Mouse (Mus musculus) heart, adult 2 months (tissue): ENCODE measurements at regions not wholly inside any gene's neighbourhood (a gene's known extent, or its start where the extent isn't known, plus 50 kb on each side); places are given as distances from the start of the nearest gene placed in this dataset.

Experiments
- DNase-seq, 2 experiments: peaks; one replicate each; pipeline ENCODE4 v3.0.0; 2021
- H3K27ac ChIP-seq: fragments of 200-600 bp; 2 replicates; pipeline ENCODE4 v1.8.1; 2022
- H3K27me3 ChIP-seq: fragments of 200-500 bp; 2 replicates; pipeline ENCODE4 v1.6.1; 2012; ENCODE audit warnings: mild to moderate bottlenecking, low read length, inconsistent platforms, mixed read lengths; ENCODE audit not compliant: control insufficient read depth, insufficient read depth
- H3K36me3 ChIP-seq: fragments of 200-500 bp; 2 replicates; pipeline ENCODE4 v1.6.1; 2012; ENCODE audit warnings: low read length, inconsistent platforms; ENCODE audit not compliant: control insufficient read depth, insufficient read depth
- H3K4me1 ChIP-seq: fragments of 200-500 bp; 2 replicates; pipeline ENCODE4 v1.6.1; 2011; ENCODE audit warnings: low read length; ENCODE audit not compliant: control insufficient read depth, insufficient read depth
- H3K4me3 ChIP-seq: fragments of 200-600 bp; 2 replicates; pipeline ENCODE4 v1.8.1; 2022
- H3K79me2 ChIP-seq: fragments of 200-500 bp; replicated peaks from 2 replicates; pipeline ENCODE4 v1.6.1; 2012; ENCODE audit warnings: mild to moderate bottlenecking, inconsistent platforms, low read length, moderate library complexity, mixed read lengths; ENCODE audit not compliant: control insufficient read depth, insufficient read depth
- H3K9ac ChIP-seq: fragments of 200-500 bp; 2 replicates; pipeline ENCODE4 v1.6.1; 2012; ENCODE audit warnings: low read depth, mild to moderate bottlenecking, control low read depth, inconsistent platforms, low read length, mixed read lengths
- CTCF ChIP-seq: fragments of 200-600 bp; IDR thresholded peaks from 2 replicates; pipeline ENCODE4 v1.8.1; 2022; ENCODE audit warnings: antibody characterized with exemption, mild to moderate bottlenecking, moderate library complexity
- EP300 ChIP-seq: fragments of 200-500 bp; IDR thresholded peaks from 2 replicates; pipeline ENCODE4 v1.6.1; 2011; ENCODE audit warnings: low read depth, low read length, control low read depth; ENCODE audit not compliant: insufficient read depth
- POLR2A ChIP-seq: fragments of 200-500 bp; IDR thresholded peaks from 2 replicates; pipeline ENCODE4 v1.6.1; 2011; ENCODE audit warnings: mild to moderate bottlenecking, low read depth, low read length, control low read depth; ENCODE audit not compliant: insufficient read depth
- WGBS: fragments of 180-500 bp; shearing (Covaris S2); methylation state at CpG from one replicate; pipeline ENCODE4 v1.1.7; 2018; 5-methylcytosine and 5-hydroxymethylcytosine counted together
- intact Hi-C: fragments of 180-260 bp; cut with DNase I; formaldehyde crosslinking; loops from one replicate; pipeline ENCODE4 v1.15.1; 2025

GRCm38 (mm10) chr8:34699015-34699414, 587.5 kb upstream of the Gm10131 start:
- 26% methylated on average over 4 of the region's 4 CpGs for WGBS
- Histone ChIP-seq H3K79me2 (no peaks in the 10 kb centered on the region), H3K27me3 (no peaks in the 10 kb centered on the region), H3K4me3 (no peak overlapping the region), H3K9ac (no peak overlapping the region), H3K36me3 (no peaks in the 10 kb centered on the region), H3K4me1 (no peaks in the 10 kb centered on the region), H3K27ac (no peak overlapping the region)
- intact Hi-C loops, result no loop called here
- no peak for TF ChIP-seq EP300
- no peak for TF ChIP-seq CTCF
- no peak for TF ChIP-seq POLR2A
- no peak for DNase-seq

- Histone ChIP-seq H3K36me3 (no peaks in the 10 kb centered on the region), H3K4me3 (no peak overlapping the region), H3K9ac (no peak overlapping the region), H3K4me1 (no peaks in the 10 kb centered on the region), H3K79me2 (no peaks in the 10 kb centered on the region), H3K27ac (no peak overlapping the region), H3K27me3 (no peaks in the 10 kb centered on the region)
- 91% methylated on average over 12 of the region's 12 CpGs for WGBS
- intact Hi-C loops, result no loop called here
- TF ChIP-seq POLR2A (no peak), EP300 (no peak), CTCF (no peak)
- no peak for DNase-seq
Measured at GRCm38 (mm10) chr8:34696365-34696764, 584.8 kb upstream of the Gm10131 start.

- peaks cover 2% of the 10 kb centered on the region for H3K27me3 ChIP-seq
- WGBS, result 69% methylated on average over 13 of the region's 13 CpGs
- intact Hi-C loops, result no loop called here
- TF ChIP-seq CTCF, result no peak
- TF ChIP-seq EP300, result no peak
- TF ChIP-seq POLR2A, result no peak
- no peaks in the 10 kb centered on the region for H3K4me1 ChIP-seq
- no peak overlapping the region for H3K9ac ChIP-seq
- no peak overlapping the region for H3K27ac ChIP-seq
- H3K36me3 ChIP-seq, result no peaks in the 10 kb centered on the region
- no peak overlapping the region for H3K4me3 ChIP-seq
- no peaks in the 10 kb centered on the region for H3K79me2 ChIP-seq
- DNase-seq, result no peak
Measured at GRCm38 (mm10) chr8:34692606-34693005, 581.1 kb upstream of the Gm10131 start.

GRCm38 (mm10) chr8:34691776-34692175, 580.2 kb upstream of the Gm10131 start:
- H3K27ac ChIP-seq, result no peak overlapping the region
- no peak for TF ChIP-seq CTCF
- no peak for TF ChIP-seq EP300
- no peak for TF ChIP-seq POLR2A
- H3K36me3 ChIP-seq, result no peaks in the 10 kb centered on the region
- H3K27me3 ChIP-seq, result peaks cover 2% of the 10 kb centered on the region
- no peak for DNase-seq
- 92% methylated on average over 6 of the region's 6 CpGs for WGBS
- intact Hi-C loops, result no loop called here
- H3K79me2 ChIP-seq, result no peaks in the 10 kb centered on the region
- no peak overlapping the region for H3K4me3 ChIP-seq
- H3K9ac ChIP-seq, result no peak overlapping the region
- no peaks in the 10 kb centered on the region for H3K4me1 ChIP-seq

- Histone ChIP-seq H3K4me3 (no peak overlapping the region), H3K9ac (no peak overlapping the region), H3K36me3 (no peaks in the 10 kb centered on the region), H3K27me3 (peaks cover 2% of the 10 kb centered on the region), H3K79me2 (no peaks in the 10 kb centered on the region), H3K4me1 (no peaks in the 10 kb centered on the region), H3K27ac (no peak overlapping the region)
- 20% methylated on average over 9 of the region's 9 CpGs for WGBS
- DNase-seq, result peak in 1 of 2 experiments; percentile 10
- TF ChIP-seq POLR2A (no peak), CTCF (no peak), EP300 (no peak)
- intact Hi-C loops, result no loop called here
Measured at GRCm38 (mm10) chr8:34689825-34690493, 578.4 kb upstream of the Gm10131 start.

GRCm38 (mm10) chr8:34689049-34689824, 577.7 kb upstream of the Gm10131 start:
- Histone ChIP-seq H3K79me2 (no peaks in the 10 kb centered on the region), H3K4me3 (no peak overlapping the region), H3K4me1 (no peaks in the 10 kb centered on the region), H3K36me3 (no peaks in the 10 kb centered on the region), H3K9ac (no peak overlapping the region), H3K27ac (no peak overlapping the region), H3K27me3 (peaks cover 2% of the 10 kb centered on the region)
- TF ChIP-seq POLR2A (no peak), CTCF (no peak), EP300 (no peak)
- DNase-seq, result no peak
- intact Hi-C loops, result no loop called here
- WGBS, result 29% methylated on average over 33 of the region's 33 CpGs
